Mouse (Mus musculus) thymus, postnatal 36 days (tissue): ENCODE results near the gene Zfp53.

Experiments
- DNase-seq, 2 experiments: peaks; one replicate each; pipeline ENCODE4 v3.0.0; 2022; ENCODE audit warnings: mixed read lengths in 2 of 2

Gene Zfp53

DNA sequence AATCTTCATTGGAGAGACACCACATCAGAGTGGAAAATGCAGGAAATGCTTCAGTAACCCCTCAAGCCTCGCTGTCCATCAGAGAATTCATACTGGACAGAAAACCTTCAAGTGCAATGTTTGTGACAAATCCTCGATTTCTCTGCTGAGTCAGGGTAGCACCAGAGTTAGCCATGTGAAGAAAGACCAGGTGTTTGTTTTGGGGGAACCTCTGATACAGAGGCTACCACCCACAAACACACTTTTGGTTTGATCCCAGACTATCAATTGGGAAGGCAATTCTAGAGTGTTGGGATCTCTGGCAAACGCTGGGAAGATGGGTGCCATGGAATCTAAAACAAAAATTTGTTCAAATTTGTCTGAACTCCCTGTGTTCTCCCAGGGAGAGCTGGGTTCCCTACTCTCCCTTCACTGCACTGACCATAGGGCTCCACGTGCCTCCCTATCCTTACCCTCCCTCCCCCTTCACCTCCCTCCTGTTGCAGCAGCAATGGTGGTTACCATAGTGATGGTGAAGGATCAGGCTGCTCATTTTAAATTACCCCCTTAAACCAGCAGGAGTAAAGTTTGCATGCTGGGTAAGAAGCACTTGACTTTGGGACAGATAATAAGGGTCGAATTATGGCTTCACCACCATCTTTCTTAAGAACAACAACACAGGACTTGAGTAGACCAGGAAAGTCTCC lies 42.0 kb downstream of the Zfp53 start:
- no peak for DNase-seq

DNA sequence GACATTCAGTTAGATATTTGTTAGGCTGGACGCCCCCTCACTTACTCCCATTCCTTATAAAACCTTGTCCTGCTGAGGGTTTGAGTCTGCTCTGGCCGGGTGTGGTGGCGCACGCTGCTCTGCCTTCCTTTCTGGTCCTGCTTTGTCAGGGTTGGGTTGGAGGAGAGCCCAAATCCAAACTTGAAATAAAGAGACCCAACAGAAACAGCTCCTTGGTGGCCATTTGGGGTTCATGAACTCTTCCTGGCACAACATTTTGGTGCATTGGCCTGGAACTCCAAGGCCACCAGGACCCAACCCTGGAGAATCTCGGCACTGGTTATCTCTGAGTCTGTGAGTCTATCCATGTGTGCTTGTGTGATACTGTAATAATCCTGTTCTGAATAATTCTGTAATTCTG lies 42.8 kb downstream of the Zfp53 start:
- no peak for DNase-seq

DNA sequence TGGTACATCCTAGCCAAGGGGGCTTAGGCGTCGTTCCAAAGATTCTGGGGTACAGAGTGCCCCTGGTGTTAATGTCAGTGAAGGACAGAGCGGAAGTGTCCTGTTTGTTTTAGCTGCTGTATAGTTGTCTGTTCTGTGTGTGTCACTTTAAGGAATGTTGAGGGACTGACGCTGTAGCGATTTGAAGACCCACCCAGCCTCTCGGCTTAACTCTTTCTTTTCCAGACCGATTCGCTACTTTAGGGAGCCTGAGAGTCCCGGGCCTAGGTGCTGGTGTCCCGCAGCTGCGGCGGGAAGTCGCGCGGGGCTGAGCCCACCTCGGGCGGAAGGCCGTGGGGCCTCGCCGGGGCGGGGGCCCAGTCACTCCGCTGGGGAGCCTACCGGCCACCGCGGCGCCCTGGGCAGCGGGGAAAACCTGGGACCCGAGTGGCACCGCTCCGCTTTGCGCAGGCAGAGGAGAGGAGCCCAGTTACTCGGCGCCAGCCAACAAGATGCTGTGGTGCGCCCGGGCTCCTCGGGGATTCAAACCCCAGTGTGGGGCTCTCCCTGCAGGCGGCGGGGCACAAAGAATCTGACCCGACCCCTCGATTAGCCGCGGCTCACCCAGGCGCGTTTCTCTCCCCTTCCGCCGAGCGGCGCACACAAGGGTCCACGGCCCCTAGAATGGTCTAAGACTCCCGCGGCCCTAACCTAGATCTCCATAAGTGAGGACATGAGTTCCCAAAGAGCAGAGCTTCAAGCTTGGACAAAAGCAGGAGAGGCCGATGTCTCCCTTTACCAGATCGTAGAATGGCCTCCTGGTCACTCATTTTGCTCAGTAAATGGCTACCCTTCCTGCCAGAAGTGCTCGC lies 43.5 kb downstream of the Zfp53 start:
- DNase-seq, result peak; percentile 63 to 64

DNA sequence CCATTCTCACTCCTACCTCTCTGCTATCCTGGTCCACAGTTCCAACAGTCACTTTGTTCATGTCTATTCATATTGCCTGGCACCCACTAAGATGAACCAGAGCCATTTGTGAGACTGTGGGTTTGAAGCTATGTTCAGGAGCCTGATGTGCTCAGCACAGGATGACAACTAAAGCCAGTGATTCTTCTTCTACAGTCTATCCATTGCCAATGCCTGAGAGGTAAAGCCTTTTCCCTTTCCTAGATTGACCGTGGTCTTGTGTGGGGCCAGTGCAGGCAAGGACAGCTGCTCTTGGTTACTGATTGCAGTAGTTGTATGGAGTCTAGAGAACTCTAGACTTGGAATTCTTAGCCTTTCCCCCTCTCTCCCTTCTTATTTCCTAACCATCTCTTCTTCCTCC lies 45.2 kb downstream of the Zfp53 start:
- no peak for DNase-seq

DNA sequence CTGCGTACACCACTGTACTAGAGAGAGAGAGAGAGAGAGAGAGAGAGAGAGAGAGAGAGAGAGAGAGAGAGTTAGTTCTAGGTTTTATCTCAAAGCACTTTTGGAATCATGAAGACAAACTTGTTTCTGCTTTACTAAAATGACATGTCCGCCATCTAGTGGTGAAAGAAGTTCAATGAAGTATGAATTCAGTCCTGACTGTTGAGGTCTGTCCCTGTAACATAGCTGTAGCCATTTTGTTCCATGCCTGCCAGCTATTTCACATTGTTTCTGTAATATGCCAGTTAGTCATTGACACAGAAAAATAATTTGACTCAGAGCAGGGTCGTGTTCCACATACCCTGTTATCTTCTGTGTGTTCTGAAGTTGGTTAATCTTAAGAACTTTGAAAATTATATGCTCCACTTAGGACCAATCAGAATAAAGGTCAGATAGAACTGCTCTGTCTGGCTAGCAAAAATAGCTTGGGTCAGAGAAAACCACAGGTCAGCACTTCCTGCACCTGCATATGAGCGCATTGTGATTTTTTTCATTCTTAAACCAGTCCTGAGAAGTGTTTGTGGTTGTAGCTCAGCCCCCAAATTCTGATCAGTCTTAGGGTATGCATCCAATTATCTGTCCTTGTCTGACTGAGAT lies 45.8 kb downstream of the Zfp53 start:
- DNase-seq, result no peak

DNA sequence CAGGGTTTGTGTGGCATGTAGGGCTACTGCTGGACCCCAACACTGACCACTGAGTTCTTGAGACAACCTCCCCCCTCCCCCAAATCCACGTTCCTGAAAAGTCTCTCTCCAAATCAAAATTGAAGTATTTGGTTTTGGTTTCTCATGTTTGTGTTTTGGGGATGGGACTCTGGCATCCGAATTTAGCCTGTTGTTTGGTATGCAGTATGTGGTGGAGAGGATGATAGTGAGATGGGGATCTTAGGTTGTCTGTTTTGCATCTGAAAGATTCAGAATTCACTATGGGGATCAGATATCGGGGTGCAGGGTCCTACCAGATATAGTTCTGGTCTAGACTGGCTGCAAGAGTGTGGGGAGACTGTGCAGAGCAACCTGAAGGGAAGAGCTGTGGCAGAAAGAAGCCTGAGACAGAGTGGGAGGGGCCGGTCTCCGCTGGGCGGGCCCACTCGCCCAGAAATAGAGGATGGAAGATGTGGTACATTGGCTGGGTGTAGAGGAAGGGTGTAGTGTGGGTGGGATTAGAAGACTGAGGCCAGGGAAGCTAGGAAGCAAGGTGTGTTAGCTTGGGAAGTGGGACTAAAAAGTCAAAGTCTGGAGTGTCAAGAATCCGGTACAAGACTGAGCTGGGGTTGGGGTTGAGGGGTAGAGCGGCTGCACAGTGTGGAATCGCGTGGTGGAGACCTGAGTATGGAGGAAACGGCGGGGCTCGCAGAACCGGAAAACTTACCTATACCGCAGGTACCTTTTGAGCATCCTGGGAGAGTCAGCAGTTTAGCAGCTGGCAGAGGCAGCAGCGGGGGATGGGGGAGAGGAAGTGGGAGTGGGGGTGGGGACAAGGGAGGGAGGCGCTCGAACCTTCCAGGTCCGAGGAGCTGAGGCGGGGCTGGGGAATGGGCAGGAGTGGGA lies 46.6 kb downstream of the Zfp53 start, which contains the start of gene Zfp52:
Gene Zfp52, plus strand, starts transcription at position 444 of the 906 bp plus-strand sequence.
- DNase-seq, result peak; percentile 64 to 72

DNA sequence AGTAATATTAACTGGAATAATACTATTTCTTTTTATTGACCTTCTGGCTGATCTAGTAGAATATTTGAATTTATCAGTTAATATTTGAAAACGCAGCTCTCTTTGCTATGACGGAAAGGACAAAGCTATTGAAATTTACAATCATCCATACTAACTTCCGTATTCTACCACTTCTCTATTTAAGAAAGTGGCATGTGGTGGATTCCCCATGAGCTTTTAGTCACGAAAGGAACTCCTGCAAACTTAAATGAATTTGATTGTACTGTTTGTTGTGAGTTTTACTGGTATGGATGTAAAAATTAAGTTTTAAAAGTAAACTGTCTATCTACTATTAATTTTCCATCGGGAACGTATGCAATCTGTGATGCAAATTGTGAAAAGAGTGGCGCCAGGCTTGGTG lies 47.3 kb downstream of the Zfp53 start:
- no peak for DNase-seq

DNA sequence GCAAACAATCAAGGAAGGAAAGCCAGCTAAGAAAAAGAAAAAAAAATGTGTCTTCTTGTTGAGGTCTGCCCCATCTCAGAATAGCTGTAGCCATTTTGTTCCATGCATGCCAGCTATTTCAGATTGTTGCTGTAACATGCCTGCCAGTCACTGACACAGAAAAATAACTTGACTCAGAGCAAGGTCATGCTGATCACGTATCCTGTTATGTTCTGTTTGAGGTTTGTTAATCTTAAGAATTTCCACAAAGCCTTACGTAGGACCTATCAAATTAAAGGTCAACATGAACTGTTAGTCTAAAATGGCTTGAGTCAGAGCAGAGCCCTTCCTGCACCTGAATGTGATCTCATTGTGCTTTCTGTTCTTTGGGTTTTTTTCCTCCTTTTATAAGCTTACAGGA lies 47.9 kb downstream of the Zfp53 start:
- no peak for DNase-seq

DNA sequence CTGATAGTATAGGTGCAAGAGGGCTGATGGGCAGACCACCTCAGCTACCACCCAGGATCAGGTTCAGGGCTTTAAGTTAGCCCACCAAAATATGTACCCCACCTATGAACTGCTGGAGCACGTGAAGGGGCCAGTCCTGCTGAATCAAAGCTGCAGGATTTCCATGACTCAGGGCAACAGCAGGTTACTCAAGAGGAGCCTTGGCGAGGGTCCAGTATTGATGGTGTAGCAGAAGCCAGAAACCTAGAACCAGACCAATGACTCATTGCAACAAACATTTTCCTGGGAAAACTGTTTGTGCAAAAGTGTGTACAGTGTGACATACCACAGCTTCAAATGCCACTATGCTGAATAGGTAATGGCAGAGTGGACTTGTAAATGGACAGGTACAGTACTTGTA lies 69.0 kb downstream of the Zfp53 start:
- DNase-seq, result no peak
